In genomic region chr17:34376847-34377246, GRCm38 (mm10) we compare ENCODE assay signal across 24 mouse cellular contexts. TPM values are rescaled to one million over a fixed set of nuclear protein-coding genes. Genes with fewer than 3 reads are reported as not detected.
"Had no signal": no experiment of that assay in that cellular context is flagged by ENCODE, and none has a peak within 500 bp of the region (broad histone marks: within the 10 kb centered on the region; RNA-seq: fewer than 3 reads in every experiment).

TSS of gene Btnl1 (plus strand) at chr17:34377132.

- H3K27ac ChIP-seq: midbrain, embryonic 10.5 days; midbrain, embryonic 12.5 days; neural tube, embryonic 13.5 days; neural tube, embryonic 15.5 days; stomach, embryonic 15.5 days; stomach, postnatal 0 days had no signal

- H3K9ac ChIP-seq: lung, embryonic 14.5 days; midbrain, embryonic 12.5 days; neural tube, embryonic 13.5 days; neural tube, embryonic 15.5 days; stomach, embryonic 15.5 days had no signal

- H3K4me2 ChIP-seq: lung, embryonic 14.5 days; midbrain, embryonic 12.5 days; neural tube, embryonic 13.5 days; neural tube, embryonic 15.5 days; stomach, embryonic 15.5 days had no signal

- H3K4me3 ChIP-seq: midbrain, embryonic 10.5 days; midbrain, embryonic 12.5 days; myocyte; neural tube, embryonic 13.5 days; neural tube, embryonic 15.5 days; stomach, embryonic 15.5 days had no signal

- ATAC-seq: midbrain, embryonic 16.5 days had no signal

- H3K36me3 ChIP-seq: midbrain, embryonic 10.5 days; midbrain, embryonic 12.5 days; neural tube, embryonic 13.5 days; neural tube, embryonic 15.5 days; stomach, embryonic 15.5 days had no signal

- H3K9me3 ChIP-seq: midbrain, embryonic 10.5 days; midbrain, embryonic 12.5 days; neural tube, embryonic 13.5 days; neural tube, embryonic 15.5 days; stomach, embryonic 15.5 days had no signal

- DNase-seq: lung, adult 18-20 months; lung, embryonic 14.5 days; lung, postnatal 10 days; lung, postnatal 4 days; midbrain, embryonic 14.5 days; retina, postnatal 1 day; right cerebral cortex, adult 18-20 months; right cerebral cortex, postnatal 25 days; right cerebral cortex, postnatal 4 days; thymus, adult 2 months; thymus, postnatal 14 days; thymus, postnatal 36 days had no signal

- H3K27me3 ChIP-seq: midbrain, embryonic 12.5 days; neural tube, embryonic 13.5 days; neural tube, embryonic 15.5 days; stomach, embryonic 15.5 days had no signal

- H3K4me1 ChIP-seq: midbrain, embryonic 10.5 days; midbrain, embryonic 12.5 days; neural tube, embryonic 13.5 days; neural tube, embryonic 15.5 days; stomach, embryonic 15.5 days had no signal

RNA-seq across cellular contexts. Expression of gene Btnl1, which starts in this region (rescaled TPM):
- total RNA-seq: megakaryocyte, adult 5-6 weeks; megakaryocyte-erythroid progenitor cell, adult 5-6 weeks had no signal
- polyA plus RNA-seq: lung, embryonic 14.5 days; lung, embryonic 16.5 days; midbrain, embryonic 10.5 days; midbrain, embryonic 12.5 days; midbrain, embryonic 14.5 days; midbrain, embryonic 16.5 days; myocyte; neural tube, embryonic 11.5 days; neural tube, embryonic 13.5 days; neural tube, embryonic 15.5 days had no signal
